Mouse (Mus musculus) lung, embryonic 15.5 days (tissue): ENCODE data around the gene H2-DMa. TPM values are rescaled to one million over a fixed set of nuclear protein-coding genes. Genes with fewer than 3 reads are reported as not detected.

Experiments
- ATAC-seq: fragments of 200-750 bp; cut with Nextera tagmentation; 2 replicates; pipeline ENCODE4 v1.8.0; 2017; ENCODE audit warnings: moderate number of reproducible peaks, borderline replicate concordance; ENCODE audit not compliant: low FRiP score, low TSS enrichment; ENCODE audit errors: extremely low read depth
- H3K27ac ChIP-seq: fragments of 300-500 bp; sonication (generic); 2 replicates; pipeline ENCODE4 v1.5.1; 2015; ENCODE audit warnings: moderate library complexity, mild to moderate bottlenecking, inconsistent platforms
- H3K27me3 ChIP-seq: fragments of 300-500 bp; sonication (generic); 2 replicates; pipeline ENCODE4 v1.6.1; 2015; ENCODE audit warnings: inconsistent platforms
- H3K36me3 ChIP-seq: fragments of 300-500 bp; sonication (generic); 2 replicates; pipeline ENCODE4 v1.6.1; 2015; ENCODE audit warnings: inconsistent platforms
- H3K4me1 ChIP-seq: fragments of 300-500 bp; sonication (generic); 2 replicates; pipeline ENCODE4 v1.6.1; 2015; ENCODE audit warnings: inconsistent platforms
- H3K4me2 ChIP-seq: fragments of 300-500 bp; sonication (generic); 2 replicates; pipeline ENCODE4 v1.6.1; 2015; ENCODE audit warnings: inconsistent platforms, mild to moderate bottlenecking, moderate library complexity
- H3K4me3 ChIP-seq: fragments of 300-500 bp; sonication (generic); 2 replicates; pipeline ENCODE4 v1.5.1; 2015; ENCODE audit warnings: mild to moderate bottlenecking, inconsistent platforms
- H3K9ac ChIP-seq: fragments of 300-500 bp; sonication (generic); 2 replicates; pipeline ENCODE4 v1.6.1; 2015; ENCODE audit warnings: inconsistent platforms
- H3K9me3 ChIP-seq: fragments of 300-500 bp; sonication (generic); 2 replicates; pipeline ENCODE4 v1.6.1; 2016; ENCODE audit warnings: inconsistent platforms
- WGBS: fragments of 180-500 bp; shearing (Covaris S2); methylation state at CpG from one replicate; pipeline ENCODE4 v1.1.7; 2015; 5-methylcytosine and 5-hydroxymethylcytosine counted together
- polyA plus RNA-seq: library from polyadenylated mRNA; unstranded; fragments of >200 nt; fragmentation: Nextera tagmentation; extraction: Ambion mirVana; gene quantifications from 2 replicates; pipeline ENCODE4 v1.2.1, GENCODE M21; 2015

Gene H2-DMa
- polyA plus RNA-seq, 1 experiment from 2014 or later: 13.8 TPM

- Histone ChIP-seq H3K27ac (peak overlapping the region; percentile 100), H3K9ac (peak overlapping the region; percentile 94), H3K4me1 (peaks cover 34% of the 10 kb centered on the region), H3K4me3 (peak overlapping the region; percentile 75), H3K4me2 (peak overlapping the region; percentile 82), H3K27me3 (no peaks in the 10 kb centered on the region), H3K36me3 (peaks cover 30% of the 10 kb centered on the region), H3K9me3 (no peaks in the 10 kb centered on the region)
- ATAC-seq: peak; percentile 36
- 0% methylated on average over 26 of the region's 42 CpGs for WGBS
Observed at GRCm38 (mm10) chr17:34120180-34120723, 911 bp downstream of the H2-DMa start.

- Histone ChIP-seq H3K4me3 (peak overlapping the region; percentile 75), H3K4me1 (peaks cover 28% of the 10 kb centered on the region), H3K27ac (peak overlapping the region; percentile 100), H3K9ac (peak overlapping the region; percentile 94), H3K27me3 (no peaks in the 10 kb centered on the region), H3K4me2 (peak overlapping the region; percentile 82), H3K36me3 (peaks cover 25% of the 10 kb centered on the region), H3K9me3 (no peaks in the 10 kb centered on the region)
- WGBS: under 1% methylated on average over 28 of the region's 31 CpGs
- peak; percentile 17 for ATAC-seq
Observed at GRCm38 (mm10) chr17:34120814-34121171, 1.5 kb downstream of the H2-DMa start.

- Histone ChIP-seq H3K27ac (peak overlapping the region; percentile 100), H3K36me3 (peaks cover 20% of the 10 kb centered on the region), H3K27me3 (no peaks in the 10 kb centered on the region), H3K9ac (peak overlapping the region; percentile 94), H3K4me2 (peak overlapping the region; percentile 82), H3K4me1 (peaks cover 28% of the 10 kb centered on the region), H3K4me3 (peak overlapping the region; percentile 75), H3K9me3 (no peaks in the 10 kb centered on the region)
- WGBS: under 1% methylated on average over 33 of the region's 35 CpGs
- ATAC-seq: peak; percentile 32
Observed at GRCm38 (mm10) chr17:34121172-34121878, 2.0 kb downstream of the H2-DMa start.

DNA sequence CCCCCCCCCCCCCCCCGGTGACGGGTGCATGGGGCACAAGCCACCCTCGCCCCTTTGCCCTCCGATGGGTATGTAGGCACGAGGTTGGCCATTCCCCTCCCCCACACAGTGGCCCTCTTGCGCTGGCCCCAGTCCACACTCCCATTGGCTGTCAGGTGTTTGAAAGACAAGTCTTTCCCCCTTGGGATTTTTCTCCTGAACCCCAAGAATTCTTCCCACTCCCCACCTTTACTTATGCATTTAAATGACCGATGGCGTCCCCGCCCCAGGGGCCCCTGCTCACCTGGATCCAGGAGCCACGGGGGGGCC lies 2.5 kb downstream of the H2-DMa start:
- peak overlapping the region; percentile 75 for H3K4me3 ChIP-seq
- no peak for ATAC-seq
- H3K9ac ChIP-seq: peak overlapping the region; percentile 94
- no peaks in the 10 kb centered on the region for H3K9me3 ChIP-seq
- H3K4me1 ChIP-seq: peaks cover 25% of the 10 kb centered on the region
- peak overlapping the region; percentile 82 for H3K4me2 ChIP-seq
- WGBS: 0% methylated on average over 10 of the region's 10 CpGs
- peak overlapping the region; percentile 100 for H3K27ac ChIP-seq
- no peaks in the 10 kb centered on the region for H3K27me3 ChIP-seq
- peaks cover 15% of the 10 kb centered on the region for H3K36me3 ChIP-seq

- H3K9ac ChIP-seq: peak within 1 kb of the TSS; percentile 94
- no peaks in the 10 kb centered on the region for H3K9me3 ChIP-seq
- peak within 1 kb of the TSS; percentile 75 for H3K4me3 ChIP-seq
- WGBS: under 1% methylated on average over 61 of the region's 75 CpGs
- H3K36me3 ChIP-seq: peaks cover 10% of the 10 kb centered on the region
- peak; percentile 58 for ATAC-seq
- peaks cover 26% of the 10 kb centered on the region for H3K4me1 ChIP-seq
- peak within 1 kb of the TSS; percentile 100 for H3K27ac ChIP-seq
- H3K27me3 ChIP-seq: no peaks in the 10 kb centered on the region
- peak within 1 kb of the TSS; percentile 82 for H3K4me2 ChIP-seq
Observed at GRCm38 (mm10) chr17:34122188-34122984, 3.0 kb downstream of the H2-DMa start, which contains the start of gene Brd2. Gene Brd2, minus strand, starts transcription at chr17:34122634.

DNA sequence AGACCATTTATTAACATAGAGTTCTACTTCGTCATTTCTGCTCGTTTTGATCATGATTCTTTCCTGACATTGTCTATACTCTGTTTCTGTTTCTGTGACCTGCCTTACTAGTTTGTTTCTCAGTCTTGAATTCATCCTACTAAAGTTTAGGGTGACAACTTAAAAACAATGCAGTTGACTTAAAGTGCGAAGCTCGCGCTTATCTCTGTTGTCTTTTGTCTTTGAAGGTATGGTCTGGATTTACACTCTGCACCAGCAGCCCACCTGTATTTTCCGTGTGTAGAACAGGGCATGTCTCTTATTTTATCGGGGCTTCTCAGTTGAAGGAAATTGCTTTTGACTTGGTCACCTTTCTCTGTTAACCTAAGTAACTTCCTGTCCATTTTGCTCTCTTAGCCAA lies 3.8 kb downstream of the H2-DMa start:
- WGBS: 0% methylated on average over 7 of the region's 7 CpGs
- no peaks in the 10 kb centered on the region for H3K27me3 ChIP-seq
- H3K4me1 ChIP-seq: peaks cover 32% of the 10 kb centered on the region
- H3K4me3 ChIP-seq: peak overlapping the region; percentile 75
- H3K4me2 ChIP-seq: peak overlapping the region; percentile 82
- no peaks in the 10 kb centered on the region for H3K9me3 ChIP-seq
- no peak for ATAC-seq
- peak overlapping the region; percentile 94 for H3K9ac ChIP-seq
- H3K36me3 ChIP-seq: peaks cover 9% of the 10 kb centered on the region; the same call in 1 of the 2 replicates
- peak overlapping the region; percentile 100 for H3K27ac ChIP-seq

DNA sequence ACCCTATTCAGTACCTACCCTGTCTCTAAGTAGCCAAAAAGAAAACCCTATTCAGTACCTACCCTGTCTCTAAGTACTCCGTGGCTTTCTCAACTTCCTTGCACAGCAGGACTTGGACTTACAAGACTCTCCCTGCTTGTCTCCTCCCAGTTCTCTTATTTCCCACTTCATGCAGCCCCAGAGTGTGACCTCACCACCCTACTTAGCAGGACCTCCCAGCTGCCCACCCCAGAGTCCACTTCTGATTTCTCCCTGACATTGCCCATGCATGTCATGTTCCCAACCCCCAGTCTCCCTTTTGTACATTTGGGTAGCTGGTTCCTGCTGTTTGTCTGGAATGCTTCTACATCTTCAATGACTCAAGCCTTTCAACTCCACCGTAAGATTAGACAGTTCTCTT lies 4.2 kb downstream of the H2-DMa start:
- Histone ChIP-seq H3K4me1 (peaks cover 36% of the 10 kb centered on the region), H3K27me3 (no peaks in the 10 kb centered on the region), H3K9me3 (no peaks in the 10 kb centered on the region), H3K27ac (peak overlapping the region; percentile 100), H3K36me3 (peaks cover 5% of the 10 kb centered on the region; the same call in 1 of the 2 replicates), H3K4me3 (peak overlapping the region; percentile 75), H3K4me2 (peak overlapping the region; percentile 82), H3K9ac (peak overlapping the region; percentile 94)
- ATAC-seq: no peak
- WGBS: 0% methylated on average over 2 of the region's 2 CpGs

DNA sequence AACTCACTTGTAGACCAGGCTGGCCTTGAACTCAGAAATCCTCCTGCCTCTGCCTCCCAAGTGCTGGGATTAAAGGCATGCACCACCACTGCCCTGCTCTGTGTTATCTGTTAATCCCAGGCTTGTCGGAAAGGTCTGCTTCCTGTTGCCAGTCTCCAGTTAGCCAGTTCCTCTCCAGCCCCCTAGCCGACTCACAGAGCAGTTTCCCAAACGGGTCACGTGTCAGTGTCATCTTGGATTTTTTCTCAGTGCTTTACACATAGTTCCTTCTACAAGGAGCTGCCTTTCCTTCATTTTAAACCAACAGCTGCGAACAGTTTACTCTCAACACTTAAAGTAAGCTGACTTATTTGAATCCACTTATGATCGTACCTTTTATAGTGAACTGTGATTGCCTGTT lies 5.3 kb downstream of the H2-DMa start:
- Histone ChIP-seq H3K9me3 (no peaks in the 10 kb centered on the region), H3K27ac (no peak overlapping the region), H3K27me3 (no peaks in the 10 kb centered on the region), H3K4me1 (peaks cover 47% of the 10 kb centered on the region), H3K4me3 (no peak overlapping the region; the same call in 1 of the 2 replicates), H3K9ac (no peak overlapping the region), H3K36me3 (no peaks in the 10 kb centered on the region), H3K4me2 (peak overlapping the region; percentile 25; the same call in 1 of the 2 replicates)
- 62% methylated on average over 6 of the region's 6 CpGs for WGBS
- no peak for ATAC-seq

DNA sequence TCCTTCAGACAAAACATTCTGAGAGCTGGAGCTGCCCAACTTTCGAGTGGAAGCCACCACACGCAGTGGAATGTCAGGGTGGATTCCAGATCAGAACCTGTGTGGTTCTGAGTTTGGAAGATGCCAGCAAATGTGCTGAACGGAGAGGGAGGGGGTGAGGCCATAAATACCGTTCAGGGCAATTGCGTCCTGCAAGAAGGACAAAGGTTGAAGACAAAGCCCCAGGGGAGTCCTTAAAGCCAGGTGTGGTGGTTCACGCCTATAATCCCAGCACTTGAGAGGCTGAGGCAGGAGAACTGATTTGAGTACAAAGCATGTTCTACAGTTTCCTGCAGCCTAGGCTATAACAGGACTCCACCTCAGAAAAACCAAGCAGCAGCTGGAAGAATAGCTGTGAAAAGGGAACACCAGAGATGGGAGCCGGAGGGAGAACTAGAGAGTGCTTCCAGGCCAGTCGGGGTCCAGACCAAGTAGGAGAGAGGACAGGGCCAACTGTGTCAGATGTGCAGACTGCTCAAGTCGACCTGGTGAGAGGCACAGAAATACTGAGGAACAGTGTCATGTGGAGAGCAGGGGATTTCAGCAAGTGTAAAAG lies 7.6 kb downstream of the H2-DMa start:
- H3K27me3 ChIP-seq: no peaks in the 10 kb centered on the region
- no peak overlapping the region for H3K9ac ChIP-seq
- no peak overlapping the region for H3K27ac ChIP-seq
- no peak overlapping the region for H3K4me2 ChIP-seq
- no peaks in the 10 kb centered on the region for H3K9me3 ChIP-seq
- ATAC-seq: no peak
- H3K4me3 ChIP-seq: no peak overlapping the region
- H3K4me1 ChIP-seq: peaks cover 47% of the 10 kb centered on the region
- no peaks in the 10 kb centered on the region for H3K36me3 ChIP-seq
- 58% methylated on average over 9 of the region's 9 CpGs for WGBS

DNA sequence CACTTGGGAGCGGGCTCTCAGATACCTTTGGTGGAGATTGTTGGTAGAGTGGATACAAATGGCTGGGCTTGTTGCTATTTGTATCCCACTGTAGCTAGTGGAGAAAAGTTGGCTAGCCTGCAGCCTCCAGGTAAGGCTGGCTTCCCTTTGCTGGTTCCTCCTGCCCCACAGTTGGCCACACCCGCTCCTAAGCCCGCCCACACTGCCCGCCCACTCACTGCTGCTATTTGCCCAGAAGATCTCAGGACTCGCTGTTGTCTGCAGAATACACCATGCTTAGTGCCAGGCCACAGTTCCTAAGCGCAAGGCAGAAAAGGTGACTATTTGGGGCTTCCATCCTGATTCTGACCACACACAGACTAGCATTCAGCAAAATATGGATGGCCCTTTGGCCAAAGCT lies 8.1 kb downstream of the H2-DMa start:
- ATAC-seq: no peak; the same call in 1 of the 2 replicates
- Histone ChIP-seq H3K36me3 (no peaks in the 10 kb centered on the region), H3K27ac (no peak overlapping the region), H3K9ac (no peak overlapping the region), H3K4me2 (no peak overlapping the region), H3K4me1 (peaks cover 47% of the 10 kb centered on the region), H3K9me3 (no peaks in the 10 kb centered on the region), H3K27me3 (no peaks in the 10 kb centered on the region), H3K4me3 (no peak overlapping the region)
- 34% methylated on average over 6 of the region's 6 CpGs for whole genome bisulfite sequencing

DNA sequence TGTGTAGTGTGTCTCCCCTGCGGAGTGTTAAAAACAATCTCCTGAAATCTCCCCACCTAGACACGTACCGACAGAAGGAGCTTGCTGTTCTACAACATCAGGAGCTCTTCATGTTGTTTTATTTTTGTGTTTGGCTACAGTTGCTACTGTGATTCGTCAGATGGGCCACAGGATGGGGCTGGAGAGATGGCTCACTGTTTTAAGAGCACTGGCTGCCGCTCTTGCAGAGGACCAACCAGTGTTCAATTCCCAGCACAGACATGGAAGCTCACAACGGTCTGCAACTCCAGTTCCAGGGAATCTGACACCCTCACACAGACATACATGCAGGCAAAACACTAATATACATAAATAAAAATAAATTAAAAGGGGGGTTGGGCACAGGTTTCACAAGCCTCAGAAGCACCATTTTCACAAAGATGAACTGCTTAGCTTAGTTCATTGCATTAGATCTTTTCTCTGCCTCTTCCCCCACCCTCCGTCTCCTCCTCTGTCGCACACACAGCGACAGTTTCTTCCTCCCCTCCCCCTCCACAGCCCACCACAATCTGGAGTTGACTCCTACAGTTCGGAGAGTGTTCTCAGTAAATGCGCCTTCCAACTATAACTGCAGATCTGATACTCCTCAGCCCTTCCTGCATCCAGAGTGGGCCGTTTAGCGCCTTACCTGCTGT lies 9.1 kb downstream of the H2-DMa start:
- H3K9ac ChIP-seq: no peak overlapping the region
- H3K27ac ChIP-seq: no peak overlapping the region
- no peaks in the 10 kb centered on the region for H3K9me3 ChIP-seq
- H3K36me3 ChIP-seq: no peaks in the 10 kb centered on the region
- H3K27me3 ChIP-seq: no peaks in the 10 kb centered on the region
- no peak overlapping the region for H3K4me3 ChIP-seq
- peaks cover 47% of the 10 kb centered on the region for H3K4me1 ChIP-seq
- H3K4me2 ChIP-seq: peak overlapping the region; percentile 18; the same call in 1 of the 2 replicates
- WGBS: 25% methylated on average over 13 of the region's 13 CpGs
- no peak for ATAC-seq
